Mouse (Mus musculus): ENCODE data around the gene Aplp2.
A peak's percentile ranks its signal among the peaks of the same experiment; 100 is the strongest.
"Not testable (repeated sequence)": the region's sequence is repeated elsewhere in the genome, so short reads cannot be mapped to it uniquely, and the experiment has no call there.

The Aplp2 gene

GRCm38 (mm10) chr9:31181291-31182085 lies 30.1 kb downstream of the Aplp2 start:
- no peak for DNase-seq (ENCODE audit: low read depth in 1 of 2, low spot score in 2 of 2)

- no peak for DNase-seq (ENCODE audit: low read depth in 1 of 2, low spot score in 2 of 2)
Measured at GRCm38 (mm10) chr9:31177692-31178091, 33.9 kb downstream of the Aplp2 start.

- peak in 1 of 2 experiments; percentile 7 for DNase-seq (ENCODE audit: low read depth in 1 of 2, low spot score in 2 of 2)
Measured at GRCm38 (mm10) chr9:31176379-31177130, 35.1 kb downstream of the Aplp2 start.

GRCm38 (mm10) chr9:31175978-31176377 lies 35.6 kb downstream of the Aplp2 start:
- no peak for DNase-seq (ENCODE audit: low read depth in 1 of 2, low spot score in 2 of 2)

- DNase-seq (ENCODE audit: low read depth in 1 of 2, low spot score in 2 of 2), result no peak
Measured at GRCm38 (mm10) chr9:31175346-31175745, 36.3 kb downstream of the Aplp2 start.

GRCm38 (mm10) chr9:31168356-31169093 lies 43.1 kb downstream of the Aplp2 start:
- no peak for DNase-seq (ENCODE audit: low read depth in 1 of 2, low spot score in 2 of 2)

- DNase-seq (ENCODE audit: low read depth in 1 of 2, low spot score in 2 of 2), result no peak
Measured at GRCm38 (mm10) chr9:31167305-31167704, 44.3 kb downstream of the Aplp2 start.

GRCm38 (mm10) chr9:31165505-31165904 lies 46.1 kb downstream of the Aplp2 start:
- not testable (repeated sequence) for DNase-seq (ENCODE audit: low read depth in 1 of 2, low spot score in 2 of 2)

- DNase-seq (ENCODE audit: low read depth in 1 of 2, low spot score in 2 of 2), result no peak
Measured at GRCm38 (mm10) chr9:31163327-31163726, 48.3 kb downstream of the Aplp2 start.

GRCm38 (mm10) chr9:31162911-31163310 lies 48.7 kb downstream of the Aplp2 start:
- no peak for DNase-seq (ENCODE audit: low read depth in 1 of 2, low spot score in 2 of 2)

- no peak for DNase-seq (ENCODE audit: low read depth in 1 of 2, low spot score in 2 of 2)
Measured at GRCm38 (mm10) chr9:31159910-31160309, 51.7 kb downstream of the Aplp2 start.

GRCm38 (mm10) chr9:31156594-31156993 lies 55.0 kb downstream of the Aplp2 start:
- no peak for DNase-seq (ENCODE audit: low read depth in 1 of 2, low spot score in 2 of 2)

- DNase-seq (ENCODE audit: low read depth in 1 of 2, low spot score in 2 of 2), result no peak
Measured at GRCm38 (mm10) chr9:31151050-31151449, 60.6 kb downstream of the Aplp2 start.

GRCm38 (mm10) chr9:31148135-31148534 lies 63.5 kb downstream of the Aplp2 start:
- DNase-seq (ENCODE audit: low read depth in 1 of 2, low spot score in 2 of 2), result no peak

- DNase-seq (ENCODE audit: low read depth in 1 of 2, low spot score in 2 of 2), result peak in 1 of 2 experiments; percentile 35
Measured at GRCm38 (mm10) chr9:31145272-31145925, 66.2 kb downstream of the Aplp2 start.

GRCm38 (mm10) chr9:31142924-31143323 lies 68.7 kb downstream of the Aplp2 start:
- DNase-seq (ENCODE audit: low read depth in 1 of 2, low spot score in 2 of 2), result no peak

GRCm38 (mm10) chr9:31133131-31133530 lies 78.5 kb downstream of the Aplp2 start:
- no peak for DNase-seq (ENCODE audit: low read depth in 1 of 2, low spot score in 2 of 2)

- no peak for DNase-seq (ENCODE audit: low read depth in 1 of 2, low spot score in 2 of 2)
Measured at GRCm38 (mm10) chr9:31131205-31131968, 80.2 kb downstream of the Aplp2 start, which contains the start of gene St14. TSS of gene St14 (minus strand) at chr9:31131853.

- DNase-seq (ENCODE audit: low read depth in 1 of 2, low spot score in 2 of 2), result no peak
Measured at GRCm38 (mm10) chr9:31130357-31131204, 81.0 kb downstream of the Aplp2 start.
